Comparison of ENCODE assay signal across 7 mouse cellular contexts in the genomic region with DNA sequence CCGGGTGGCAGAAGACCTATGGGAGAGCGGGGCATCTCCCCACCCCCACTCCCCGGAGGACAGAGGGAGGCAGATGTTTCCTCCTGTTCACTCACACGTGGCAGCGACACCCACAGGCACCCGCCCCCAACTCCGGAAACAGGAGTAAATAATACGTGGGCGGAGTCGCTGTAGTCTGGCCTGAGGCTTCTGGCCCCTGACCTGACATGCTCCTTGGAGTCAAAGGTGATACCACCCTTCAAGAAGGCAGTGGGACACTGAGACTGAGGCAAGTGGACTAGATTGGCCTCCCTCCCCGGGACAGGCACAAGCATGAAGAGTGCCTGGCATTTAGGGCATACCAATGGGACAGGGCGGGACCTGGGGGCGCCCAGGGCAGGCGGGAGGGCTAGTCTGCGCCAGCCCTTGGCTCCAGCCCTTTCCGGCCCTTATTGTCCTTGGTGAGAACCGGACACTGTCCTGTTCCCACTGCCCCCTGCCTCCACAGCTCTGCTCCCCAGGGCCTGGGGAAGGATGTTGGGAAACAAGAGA. TPM values are rescaled to one million over a fixed set of nuclear protein-coding genes. Genes with fewer than 3 reads are reported as not detected.
DNase-seq lines count a peak whose midpoint lies in the region; ATAC-seq and TF ChIP-seq lines count a peak whose summit lies in the region.

No protein-coding gene starts in this region.

- TF ChIP-seq CTCF in kidney, postnatal 0 days (IDR thresholded peaks at IDR 0.05; ENCODE audit: low read depth), result no peak; the same call in 1 of the 2 replicates

- H3K4me3 ChIP-seq in ES-E14 (ENCODE audit: insufficient read depth in 1 of 2, low read depth in 1 of 2, low read length in 2 of 2, poor library complexity in 1 of 2, severe bottlenecking in 1 of 2), result peak overlapping the region; percentile 20 to 54; a peak in 3 of 4 replicates
- H3K4me3 ChIP-seq in heart, embryonic 16.5 days (ENCODE audit: low read length), result no peak overlapping the region; the same call in 1 of the 2 replicates
- no peak overlapping the region for H3K4me3 ChIP-seq in kidney, postnatal 0 days (replicated peaks; ENCODE audit: low read depth, low read length)

- H3K4me1 ChIP-seq in ES-E14 (ENCODE audit: control insufficient read depth in 2 of 2, insufficient read depth in 2 of 2, low read length in 2 of 2, poor library complexity in 1 of 2), result peaks cover 1 to 21% of the 10 kb centered on the region in 2 experiments; a peak in 2 of 4 replicates
- peaks cover 23% of the 10 kb centered on the region for H3K4me1 ChIP-seq in heart, embryonic 16.5 days (ENCODE audit: control insufficient read depth, insufficient read depth, low read length)
- H3K4me1 ChIP-seq in kidney, postnatal 0 days (replicated peaks; ENCODE audit: insufficient read depth, low read length), result peaks cover 14% of the 10 kb centered on the region

- peak; percentile 61 for ATAC-seq in heart, embryonic 16.5 days (replicated peaks; ENCODE audit: extremely low read depth, insufficient read depth, low FRiP score)
- ATAC-seq in kidney, postnatal 0 days (replicated peaks; ENCODE audit: low FRiP score, low read depth), result peak; percentile 57
- ATAC-seq in megakaryocyte, adult 5-6 weeks (ENCODE audit: poor library complexity, severe bottlenecking), result peak; percentile 74

- peak overlapping the region; percentile 1; the same call in 1 of the 2 replicates for H3K27ac ChIP-seq in ES-E14 (ENCODE audit: insufficient read depth, low read depth, low read length, poor library complexity, severe bottlenecking)
- H3K27ac ChIP-seq in heart, embryonic 16.5 days (ENCODE audit: low read length), result peak overlapping the region; percentile 53; the same call in 1 of the 2 replicates
- H3K27ac ChIP-seq in kidney, postnatal 0 days, result peak overlapping the region; percentile 64

- no peak for DNase-seq in ES-E14 (ENCODE audit: low read depth, low spot score)
- DNase-seq in adrenal gland, postnatal 36 days, result peak; percentile 52 to 77
- peak; percentile 82 for DNase-seq in kidney, postnatal 0 days (ENCODE audit: low spot score)
- peak; percentile 47 to 58 for DNase-seq in spleen, postnatal 14 days (ENCODE audit: low spot score in 2 of 2)
- DNase-seq in layer of hippocampus, postnatal 36 days, result no peak

- WGBS in heart, embryonic 16.5 days, result 10% methylated on average over 17 of the region's 17 CpGs
- 1% methylated on average over 17 of the region's 17 CpGs for WGBS in kidney, postnatal 0 days

- in situ Hi-C loops in ES-E14 (cut with MboI; ENCODE audit: low sequenced_read_pairs in 2 of 2, unreplicated experiment in 2 of 2), result no loop called here

- peaks cover 10% of the 10 kb centered on the region; the same call in 1 of the 2 replicates for H3K36me3 ChIP-seq in ES-E14 (ENCODE audit: control insufficient read depth, insufficient read depth, low read length, poor library complexity, severe bottlenecking)
- peaks cover 8% of the 10 kb centered on the region; the same call in 1 of the 2 replicates for H3K36me3 ChIP-seq in heart, embryonic 16.5 days (ENCODE audit: control insufficient read depth, insufficient read depth)
- no peaks in the 10 kb centered on the region for H3K36me3 ChIP-seq in kidney, postnatal 0 days (ENCODE audit: insufficient read depth, low read length)

- peak overlapping the region; percentile 33; the same call in 1 of the 2 replicates for H3K9ac ChIP-seq in ES-E14 (ENCODE audit: insufficient read depth, low read depth, low read length, poor library complexity, severe bottlenecking)
- H3K9ac ChIP-seq in heart, embryonic 16.5 days (ENCODE audit: low read length), result peak overlapping the region; percentile 2; the same call in 1 of the 2 replicates
- no peak overlapping the region for H3K9ac ChIP-seq in kidney, postnatal 0 days (ENCODE audit: low read depth, low read length)

- peak overlapping the region; percentile 50 for H3K4me2 ChIP-seq in heart, embryonic 16.5 days (ENCODE audit: low read depth, low read length)
- peak overlapping the region; percentile 29 for H3K4me2 ChIP-seq in kidney, postnatal 0 days (ENCODE audit: low read length)

- no peaks in the 10 kb centered on the region for H3K27me3 ChIP-seq in heart, embryonic 16.5 days (ENCODE audit: control insufficient read depth, insufficient read depth, low read length)
- no peaks in the 10 kb centered on the region for H3K27me3 ChIP-seq in kidney, postnatal 0 days (ENCODE audit: insufficient read depth, low read length)

- no peaks in the 10 kb centered on the region for H3K9me3 ChIP-seq in ES-E14 (ENCODE audit: control insufficient read depth, insufficient read depth, low read depth, low read length)
- no peaks in the 10 kb centered on the region for H3K9me3 ChIP-seq in heart, embryonic 16.5 days (replicated peaks; ENCODE audit: control insufficient read depth, low read length)
- no peaks in the 10 kb centered on the region for H3K9me3 ChIP-seq in kidney, postnatal 0 days (replicated peaks; ENCODE audit: low read length)

TF ChIP-seq in ES-E14, 5 proteins besides CTCF, POLR2A, EP300 and RAD21:
- TF ChIP-seq MAFK (IDR thresholded peaks at IDR 0.05; ENCODE audit: insufficient read depth, low read depth, low read length) (no peak), ZC3H11A (IDR thresholded peaks at IDR 0.05; ENCODE audit: borderline replicate concordance, low read depth, low read length) (no peak), CHD2 (IDR thresholded peaks at IDR 0.05; ENCODE audit: low read depth, low read length) (no peak)

RNA-seq across cellular contexts. Expression of gene Trim46, which starts 5.3 kb away (rescaled TPM):
- total RNA-seq in ES-E14 (2012; rRNA removed), result 3.1 and 5.3 TPM in 2 replicates
- 1 to 10 TPM; 1.3 to 1.6 TPM for total RNA-seq in adrenal gland, postnatal 36 days (2021)
- polyA plus RNA-seq in heart, embryonic 16.5 days (2015; fragmentation: Nextera tagmentation; extraction: Ambion mirVana), result 1.1 and 1.3 TPM in 2 replicates
- polyA plus RNA-seq in kidney, postnatal 0 days (2015; fragmentation: Nextera tagmentation; extraction: Ambion mirVana), result 2.7 and 3.7 TPM in 2 replicates
- 0.39 and 0.80 TPM in 2 replicates for total RNA-seq in megakaryocyte, adult 5-6 weeks (2015)
- total RNA-seq in megakaryocyte, adult 5-6 weeks (2017), result 0.55 TPM in 1 of 2 replicates, not detected in the other
- total RNA-seq in layer of hippocampus, postnatal 36 days (2021), result 10 to 100 TPM; 86.7 to 93.7 TPM

RNA-seq across cellular contexts. Expression of gene Krtcap2, which starts 5.7 kb away (rescaled TPM):
- 113 and 134 TPM in 2 replicates for total RNA-seq in ES-E14 (2012; rRNA removed)
- 100 to 1,000 TPM; 114 to 139 TPM for total RNA-seq in adrenal gland, postnatal 36 days (2021)
- polyA plus RNA-seq in heart, embryonic 16.5 days (2015; fragmentation: Nextera tagmentation; extraction: Ambion mirVana), result 202 and 234 TPM in 2 replicates
- 328 and 371 TPM in 2 replicates for polyA plus RNA-seq in kidney, postnatal 0 days (2015; fragmentation: Nextera tagmentation; extraction: Ambion mirVana)
- total RNA-seq in megakaryocyte, adult 5-6 weeks (2015), result 142 and 167 TPM in 2 replicates
- total RNA-seq in megakaryocyte, adult 5-6 weeks (2017), result 159 and 189 TPM in 2 replicates
- total RNA-seq in layer of hippocampus, postnatal 36 days (2021), result 10 to 100 TPM; 71.4 to 86.2 TPM

RNA-seq across cellular contexts. Expression of gene Dpm3, which starts 7.7 kb away (rescaled TPM):
- total RNA-seq in ES-E14 (2012; rRNA removed), result 207 and 297 TPM in 2 replicates
- 100 to 1,000 TPM; 117 to 130 TPM for total RNA-seq in adrenal gland, postnatal 36 days (2021)
- 65.3 and 79.6 TPM in 2 replicates for polyA plus RNA-seq in heart, embryonic 16.5 days (2015; fragmentation: Nextera tagmentation; extraction: Ambion mirVana)
- polyA plus RNA-seq in kidney, postnatal 0 days (2015; fragmentation: Nextera tagmentation; extraction: Ambion mirVana), result 148 and 182 TPM in 2 replicates
- 84.6 and 95.5 TPM in 2 replicates for total RNA-seq in megakaryocyte, adult 5-6 weeks (2015)
- total RNA-seq in megakaryocyte, adult 5-6 weeks (2017), result 72.1 and 82.3 TPM in 2 replicates
- 10 to 100 TPM; 50.4 to 65.2 TPM for total RNA-seq in layer of hippocampus, postnatal 36 days (2021)

RNA-seq across cellular contexts. Expression of gene Slc50a1, which starts 18.9 kb away (rescaled TPM):
- total RNA-seq in ES-E14 (2012; rRNA removed), result 17.0 and 27.0 TPM in 2 replicates
- total RNA-seq in adrenal gland, postnatal 36 days (2021), result 10 to 100 TPM; 42.0 to 47.7 TPM
- 44.8 and 51.1 TPM in 2 replicates for polyA plus RNA-seq in heart, embryonic 16.5 days (2015; fragmentation: Nextera tagmentation; extraction: Ambion mirVana)
- 75.8 and 82.2 TPM in 2 replicates for polyA plus RNA-seq in kidney, postnatal 0 days (2015; fragmentation: Nextera tagmentation; extraction: Ambion mirVana)
- 42.9 and 68.4 TPM in 2 replicates for total RNA-seq in megakaryocyte, adult 5-6 weeks (2015)
- total RNA-seq in megakaryocyte, adult 5-6 weeks (2017), result 31.5 and 52.2 TPM in 2 replicates
- total RNA-seq in layer of hippocampus, postnatal 36 days (2021), result 10 to 100 TPM; 44.0 to 47.1 TPM

RNA-seq across cellular contexts. Expression of gene Muc1, which starts 22.6 kb away (rescaled TPM):
- total RNA-seq in ES-E14 (2012; rRNA removed), result 3.0 and 3.9 TPM in 2 replicates
- under 1 TPM in 1 of 2 experiments, not detected in 1; 0.56 TPM for total RNA-seq in adrenal gland, postnatal 36 days (2021)
- polyA plus RNA-seq in heart, embryonic 16.5 days (2015; fragmentation: Nextera tagmentation; extraction: Ambion mirVana), result 3.3 and 11.3 TPM in 2 replicates
- polyA plus RNA-seq in kidney, postnatal 0 days (2015; fragmentation: Nextera tagmentation; extraction: Ambion mirVana), result 42.8 and 49.5 TPM in 2 replicates
- total RNA-seq in megakaryocyte, adult 5-6 weeks (2015), result 0.25 and 0.58 TPM in 2 replicates
- total RNA-seq in megakaryocyte, adult 5-6 weeks (2017), result 0.18 TPM in 1 of 2 replicates, not detected in the other
- 1 to 10 TPM in 1 of 2 experiments, under 1 TPM in 1; 0.61 to 1.0 TPM for total RNA-seq in layer of hippocampus, postnatal 36 days (2021)

Comparison
In these comparisons a context has a peak if more than half of its experiments do, and no peak if none do; other contexts are left out.
1. DNase-seq: peak in adrenal gland, postnatal 36 days (2 of 2), kidney, postnatal 0 days (single experiment) and spleen, postnatal 14 days (2 of 2); none in ES-E14 (single experiment) and layer of hippocampus, postnatal 36 days (0 of 2).
2. H3K27ac ChIP-seq: peak in every context shown above with its lines; median percentile 64 in kidney, postnatal 0 days; 53 in heart, embryonic 16.5 days; 1 in ES-E14.
3. H3K4me3 ChIP-seq: peak in ES-E14 (2 of 2); none in heart, embryonic 16.5 days (single experiment) and kidney, postnatal 0 days (single experiment).
4. RNA of gene Trim46, which starts 5.3 kb away (total RNA-seq): 86.7 to 93.7 TPM in layer of hippocampus, postnatal 36 days; 3.1 to 5.3 TPM in ES-E14, 1.3 to 1.6 TPM in adrenal gland, postnatal 36 days and 0.39 to 0.80 TPM in megakaryocyte, adult 5-6 weeks; every median in the first group is over 10 times any median in the second.
5. Peak in every context shown above with its lines, with median percentiles within 50 percentile points of each other: ATAC-seq.